Mouse (Mus musculus): Measurements from ENCODE around the gene Phka1. TPM values are rescaled to one million over a fixed set of nuclear protein-coding genes. Genes with fewer than 3 reads are reported as not detected.

Gene Phka1
- polyA plus RNA-seq, 1 experiment from 2014 or later = 1.0 TPM

Other genes with a start within 250 kb of the Phka1 start
- gene Hdac8, start 138.9 kb downstream of the Phka1 start, polyA plus RNA-seq (2015; fragmentation: Nextera tagmentation; extraction: Ambion mirVana) = 2.2 and 2.6 TPM in 2 replicates
- not detected in 2 replicates for gene Gm3880, start 42.7 kb upstream of the Phka1 start, polyA plus RNA-seq (2015; fragmentation: Nextera tagmentation; extraction: Ambion mirVana)
- not detected in 2 replicates for gene Gm9112, start 63.4 kb upstream of the Phka1 start, polyA plus RNA-seq (2015; fragmentation: Nextera tagmentation; extraction: Ambion mirVana)
- gene Dmrtc1b, start 63.6 kb upstream of the Phka1 start, polyA plus RNA-seq (2015; fragmentation: Nextera tagmentation; extraction: Ambion mirVana) = not detected in 2 replicates
- gene Dmrtc1c1, start 158.7 kb upstream of the Phka1 start, polyA plus RNA-seq (2015; fragmentation: Nextera tagmentation; extraction: Ambion mirVana) = not detected in 2 replicates
- not detected in 2 replicates for gene Dmrtc1c2, start 210.4 kb upstream of the Phka1 start, polyA plus RNA-seq (2015; fragmentation: Nextera tagmentation; extraction: Ambion mirVana)
- not detected in 2 replicates for gene 1700031F05Rik, start 223.7 kb upstream of the Phka1 start, polyA plus RNA-seq (2015; fragmentation: Nextera tagmentation; extraction: Ambion mirVana)

All from liver, embryonic 15.5 days (tissue).